In the genomic region with DNA sequence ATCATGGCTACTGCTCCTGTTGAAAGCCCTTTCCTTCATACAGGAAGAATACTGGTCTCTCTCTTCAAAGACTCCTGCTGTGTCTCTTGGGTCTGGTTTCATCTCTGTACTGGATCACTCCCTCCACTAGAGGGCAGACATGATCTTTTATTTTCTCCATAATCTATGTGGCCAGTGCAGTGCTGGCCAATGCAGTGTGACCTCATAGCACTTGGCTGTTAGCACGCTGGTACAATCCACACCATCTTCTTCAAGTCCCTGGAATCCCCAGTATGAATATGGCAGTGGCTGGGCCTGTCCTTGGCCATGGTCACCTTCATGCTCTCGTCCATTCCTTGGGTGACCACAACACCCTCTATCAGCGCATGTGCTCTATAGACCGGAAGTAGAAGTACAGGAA, we compare ENCODE assay signal across 9 mouse cellular contexts. TPM values are rescaled to one million over a fixed set of nuclear protein-coding genes. Genes with fewer than 3 reads are reported as not detected.
DNase-seq lines count a peak whose midpoint lies in the region; ATAC-seq and TF ChIP-seq lines count a peak whose summit lies in the region.
"Had no signal": no experiment of that assay in that cellular context is flagged by ENCODE, and none has a peak within 500 bp of the region (broad histone marks: within the 10 kb centered on the region; RNA-seq: fewer than 3 reads in every experiment).

No protein-coding gene starts in this region.

- intact Hi-C loops in left cerebral cortex, postnatal 36 days (cut with DNase I), result loop anchor here (2.0 kb wide), 1 partner anchor 77 kb away; no protein-coding TSS in a partner anchor

- 82% methylated on average over 4 of the region's 4 CpGs for WGBS in forebrain, embryonic 15.5 days
- 65% methylated on average over 4 of the region's 4 CpGs for WGBS in liver, postnatal 0 days (ENCODE audit: insufficient replicate concordance)

- no peaks in the 10 kb centered on the region for H3K9me3 ChIP-seq in forebrain, embryonic 15.5 days
- no peaks in the 10 kb centered on the region for H3K9me3 ChIP-seq in liver, postnatal 0 days (ENCODE audit: low read length)

- TF ChIP-seq CTCF in liver, postnatal 0 days (IDR thresholded peaks at IDR 0.05; ENCODE audit: low read depth), result peak; percentile 69

- H3K27me3 ChIP-seq in forebrain, embryonic 15.5 days, result no peaks in the 10 kb centered on the region
- H3K27me3 ChIP-seq in liver, postnatal 0 days (ENCODE audit: insufficient read depth, low read length), result no peaks in the 10 kb centered on the region

- no peak for TF ChIP-seq EP300 in liver, postnatal 0 days (IDR thresholded peaks at IDR 0.05; ENCODE audit: low read depth)

- no peak overlapping the region for H3K4me2 ChIP-seq in forebrain, embryonic 15.5 days (replicated peaks)
- H3K4me2 ChIP-seq in liver, postnatal 0 days (ENCODE audit: low read depth, low read length), result no peak overlapping the region

- peak; percentile 46; the same call in 1 of the 2 replicates for ATAC-seq in forebrain, embryonic 15.5 days (replicated peaks)
- ATAC-seq in liver, postnatal 0 days, result peak; percentile 54; the same call in 1 of the 2 replicates
- ATAC-seq in neutrophil, adult 5-6 weeks (ENCODE audit: extremely low read depth, insufficient number of reproducible peaks, low FRiP score, poor library complexity, severe bottlenecking), result peak; percentile 73

- H3K27ac ChIP-seq in forebrain, embryonic 15.5 days (replicated peaks), result no peak overlapping the region
- H3K27ac ChIP-seq in liver, postnatal 0 days (ENCODE audit: low read depth), result no peak overlapping the region

- no peaks in the 10 kb centered on the region for H3K4me1 ChIP-seq in forebrain, embryonic 15.5 days
- H3K4me1 ChIP-seq in liver, postnatal 0 days (ENCODE audit: insufficient read depth), result no peaks in the 10 kb centered on the region

- DNase-seq in left cerebral cortex, adult 11 months (ENCODE audit: low spot score), result peak; percentile 28
- DNase-seq in left cerebral cortex, postnatal 36 days (ENCODE audit: low spot score in 2 of 2), result no peak
- peak; percentile 13 for DNase-seq in c-Kit-positive CD71-positive TER-119-positive erythroid progenitor cells, embryonic 14.5 days (ENCODE audit: low spot score)
- peak; percentile 23 for DNase-seq in kidney, adult 18-20 months
- no peak for DNase-seq in liver, postnatal 0 days
- no peak for DNase-seq in urinary bladder, postnatal 25 days (ENCODE audit: low spot score)

- no peak overlapping the region for H3K4me3 ChIP-seq in forebrain, embryonic 15.5 days
- no peak overlapping the region for H3K4me3 ChIP-seq in liver, postnatal 0 days (ENCODE audit: low read depth, low read length)
- H3K4me3 ChIP-seq: myocyte had no signal

- no peak overlapping the region for H3K9ac ChIP-seq in forebrain, embryonic 15.5 days (replicated peaks)
- no peak overlapping the region for H3K9ac ChIP-seq in liver, postnatal 0 days (replicated peaks)

- peaks cover 32% of the 10 kb centered on the region for H3K36me3 ChIP-seq in forebrain, embryonic 15.5 days
- no peaks in the 10 kb centered on the region; the same call in 1 of the 2 replicates for H3K36me3 ChIP-seq in liver, postnatal 0 days (replicated peaks; ENCODE audit: insufficient read depth, low read length)

RNA-seq across cellular contexts. Expression of gene Nucb2, which starts 27.1 kb away (rescaled TPM):
- 10 to 100 TPM; 23.0 to 23.5 TPM for total RNA-seq in left cerebral cortex, postnatal 36 days (2021)
- 17.5 and 17.7 TPM in 2 replicates for polyA plus RNA-seq in forebrain, embryonic 15.5 days (2015; fragmentation: Nextera tagmentation; extraction: Ambion mirVana)
- 4.9 and 6.2 TPM in 2 replicates for polyA plus RNA-seq in liver, postnatal 0 days (2015; fragmentation: Nextera tagmentation; extraction: Ambion mirVana)
- 30.6 and 31.2 TPM in 2 replicates for total RNA-seq in neutrophil, adult 5-6 weeks (2017)

Comparison
In these comparisons a context has a peak if more than half of its experiments do, and no peak if none do; other contexts are left out.
1. DNase-seq: peak in left cerebral cortex, adult 11 months (single experiment), c-Kit-positive CD71-positive TER-119-positive erythroid progenitor cells, embryonic 14.5 days (single experiment) and kidney, adult 18-20 months (single experiment); none in left cerebral cortex, postnatal 36 days (0 of 2), liver, postnatal 0 days (single experiment) and urinary bladder, postnatal 25 days (single experiment).
2. Peak in every context shown above with its lines, with median percentiles within 50 percentile points of each other: ATAC-seq.